Mouse (Mus musculus): ENCODE data around the gene Cnmd. TPM values are rescaled to one million over a fixed set of nuclear protein-coding genes. Genes with fewer than 3 reads are reported as not detected.

Gene Cnmd
- polyA plus RNA-seq, 1 experiment, result not detected

DNA sequence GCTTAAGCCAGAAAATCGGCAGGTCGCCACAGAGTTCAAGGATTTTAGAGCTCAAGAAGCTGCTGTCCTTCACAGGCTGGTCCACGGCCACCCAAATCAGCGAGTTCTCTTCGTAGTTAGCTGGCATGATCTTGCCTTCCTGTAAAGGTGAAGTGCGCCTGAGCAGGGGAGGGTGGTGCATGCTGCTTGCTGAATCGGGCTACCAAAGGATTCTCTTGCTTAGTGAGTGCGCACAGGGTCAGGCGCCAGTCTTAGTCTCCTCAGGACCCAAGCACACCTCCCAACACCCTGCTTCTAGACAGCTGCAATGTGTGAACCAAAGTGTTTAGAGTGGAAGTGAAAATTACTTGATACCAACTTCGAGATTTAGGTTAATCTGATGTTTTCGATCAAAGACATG lies 16.6 kb downstream of the Cnmd start:
- DNase-seq (ENCODE audit: low read depth in 1 of 2, low spot score in 2 of 2), result no peak
- Histone ChIP-seq H3K4me3 (ENCODE audit: extremely low read depth, insufficient read depth, insufficient read length) (no peak overlapping the region), H3K27ac (ENCODE audit: insufficient read depth, low read length) (no peak overlapping the region), H3K4me1 (ENCODE audit: control insufficient read depth, insufficient read depth, insufficient read length) (no peaks in the 10 kb centered on the region), H3K27me3 (ENCODE audit: control insufficient read depth, insufficient read depth, low read length) (no peaks in the 10 kb centered on the region), H3K36me3 (ENCODE audit: control insufficient read depth, insufficient read depth, low read length) (no peaks in the 10 kb centered on the region)
- no peak for TF ChIP-seq CTCF (IDR thresholded peaks at IDR 0.05; ENCODE audit: extremely low read depth, insufficient read depth, insufficient read length, insufficient replicate concordance)
- no peak for TF ChIP-seq POLR2A (IDR thresholded peaks at IDR 0.05; ENCODE audit: low read depth, low read length)
- 38% methylated on average over 11 of the region's 11 CpGs for WGBS

DNA sequence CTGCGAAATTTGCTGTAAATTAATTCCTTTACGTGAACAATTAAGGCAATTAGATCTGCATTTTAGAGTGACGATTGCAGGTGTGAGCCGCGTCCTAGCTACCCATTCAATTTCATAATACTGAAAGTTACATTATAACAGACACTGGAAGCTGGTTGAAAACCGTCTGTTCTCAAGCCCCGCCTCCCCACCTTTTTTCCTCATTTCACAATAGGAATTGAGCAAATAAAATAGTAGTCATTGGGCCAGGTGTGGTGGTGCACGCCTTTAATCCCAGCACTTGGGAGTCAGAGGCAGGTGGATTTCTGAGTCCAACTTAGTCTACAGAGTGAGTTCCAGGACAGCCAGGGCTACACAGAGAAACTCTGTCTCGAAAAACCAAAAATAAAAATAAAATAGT lies 19.9 kb downstream of the Cnmd start:
- DNase-seq (ENCODE audit: low read depth in 1 of 2, low spot score in 2 of 2), result no peak
- Histone ChIP-seq H3K27ac (ENCODE audit: insufficient read depth, low read length) (no peak overlapping the region), H3K36me3 (ENCODE audit: control insufficient read depth, insufficient read depth, low read length) (no peaks in the 10 kb centered on the region), H3K4me1 (ENCODE audit: control insufficient read depth, insufficient read depth, insufficient read length) (no peaks in the 10 kb centered on the region), H3K27me3 (ENCODE audit: control insufficient read depth, insufficient read depth, low read length) (no peaks in the 10 kb centered on the region), H3K4me3 (ENCODE audit: extremely low read depth, insufficient read depth, insufficient read length) (no peak overlapping the region)
- no peak for TF ChIP-seq POLR2A (IDR thresholded peaks at IDR 0.05; ENCODE audit: low read depth, low read length)
- TF ChIP-seq CTCF (IDR thresholded peaks at IDR 0.05; ENCODE audit: extremely low read depth, insufficient read depth, insufficient read length, insufficient replicate concordance), result no peak
- WGBS, result 85% methylated on average over 9 of the region's 9 CpGs

DNA sequence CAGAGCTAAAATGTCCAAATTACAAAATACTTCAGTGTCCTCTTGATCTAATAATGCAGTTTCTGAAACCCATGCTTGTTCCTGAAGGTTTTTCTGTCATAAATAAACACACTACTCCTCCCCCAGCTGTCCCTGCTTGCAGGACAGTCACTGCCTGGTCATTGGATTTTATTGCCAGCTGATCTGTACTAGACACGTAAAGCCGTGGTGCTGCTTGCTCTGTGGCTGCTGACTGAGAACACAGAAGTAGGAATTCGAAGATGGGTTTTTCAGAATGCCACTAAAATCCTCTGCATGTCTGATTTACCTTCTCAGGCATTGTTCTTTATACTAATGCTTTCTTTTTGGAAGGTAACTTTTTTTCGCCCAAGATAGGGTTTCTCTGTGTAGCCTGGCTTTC lies 25.2 kb downstream of the Cnmd start:
- DNase-seq (ENCODE audit: low read depth in 1 of 2, low spot score in 2 of 2), result no peak
- 84% methylated on average over 4 of the region's 4 CpGs for WGBS
- no peak overlapping the region for H3K27ac ChIP-seq (ENCODE audit: insufficient read depth, low read length)
- H3K36me3 ChIP-seq (ENCODE audit: control insufficient read depth, insufficient read depth, low read length), result no peaks in the 10 kb centered on the region
- no peak overlapping the region for H3K4me3 ChIP-seq (ENCODE audit: extremely low read depth, insufficient read depth, insufficient read length)
- TF ChIP-seq CTCF (IDR thresholded peaks at IDR 0.05; ENCODE audit: extremely low read depth, insufficient read depth, insufficient read length, insufficient replicate concordance) (no peak), POLR2A (IDR thresholded peaks at IDR 0.05; ENCODE audit: low read depth, low read length) (no peak)
- no peaks in the 10 kb centered on the region for H3K27me3 ChIP-seq (ENCODE audit: control insufficient read depth, insufficient read depth, low read length)
- H3K4me1 ChIP-seq (ENCODE audit: control insufficient read depth, insufficient read depth, insufficient read length), result no peaks in the 10 kb centered on the region

DNA sequence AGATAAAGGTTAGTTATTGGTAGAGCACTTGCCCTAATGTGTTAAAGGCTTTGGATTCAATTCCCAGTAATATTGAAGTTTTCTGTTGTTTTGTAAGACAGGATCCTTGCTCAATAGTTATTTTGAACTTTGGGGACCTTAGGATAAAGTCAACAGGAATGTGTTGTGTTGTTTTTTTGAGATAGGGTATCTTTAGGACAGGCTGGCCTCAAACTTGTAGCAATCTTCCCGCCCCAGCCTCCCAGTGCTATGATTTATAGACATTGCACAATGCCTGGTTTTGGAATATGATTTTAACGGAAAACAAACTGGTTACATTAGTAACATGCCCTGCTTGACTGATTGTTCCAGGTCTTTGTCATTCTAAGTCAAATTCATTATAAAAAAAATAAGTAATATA lies 28.8 kb downstream of the Cnmd start:
- no peak for DNase-seq (ENCODE audit: low read depth in 1 of 2, low spot score in 2 of 2)
- Histone ChIP-seq H3K4me1 (ENCODE audit: control insufficient read depth, insufficient read depth, insufficient read length) (no peaks in the 10 kb centered on the region), H3K36me3 (ENCODE audit: control insufficient read depth, insufficient read depth, low read length) (peaks cover 6% of the 10 kb centered on the region), H3K27ac (ENCODE audit: insufficient read depth, low read length) (no peak overlapping the region), H3K27me3 (ENCODE audit: control insufficient read depth, insufficient read depth, low read length) (no peaks in the 10 kb centered on the region), H3K4me3 (ENCODE audit: extremely low read depth, insufficient read depth, insufficient read length) (no peak overlapping the region)
- WGBS, result 93% methylated on average over 2 of the region's 2 CpGs
- TF ChIP-seq CTCF (IDR thresholded peaks at IDR 0.05; ENCODE audit: extremely low read depth, insufficient read depth, insufficient read length, insufficient replicate concordance) (no peak), POLR2A (IDR thresholded peaks at IDR 0.05; ENCODE audit: low read depth, low read length) (no peak)

DNA sequence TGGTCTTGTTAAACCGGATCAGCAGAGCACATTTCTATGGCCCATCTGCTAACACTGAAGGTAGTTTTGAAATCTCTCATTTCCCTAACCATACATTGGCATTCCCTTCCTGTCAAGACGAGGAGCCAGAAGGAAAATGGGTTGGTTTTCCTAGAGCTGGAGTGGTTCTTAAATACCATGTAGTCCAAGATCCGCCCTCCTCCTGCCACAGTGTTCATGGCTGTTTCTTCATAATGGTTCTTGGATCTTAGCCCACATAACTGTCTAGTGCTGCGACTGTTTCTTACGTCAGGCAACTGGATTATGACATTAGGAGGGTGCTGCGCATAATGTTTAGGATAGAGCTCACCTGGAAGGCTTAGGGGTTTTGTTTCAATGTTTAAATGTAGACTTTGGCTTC lies 29.6 kb downstream of the Cnmd start:
- Histone ChIP-seq H3K4me3 (ENCODE audit: extremely low read depth, insufficient read depth, insufficient read length) (no peak overlapping the region), H3K27ac (ENCODE audit: insufficient read depth, low read length) (no peak overlapping the region), H3K4me1 (ENCODE audit: control insufficient read depth, insufficient read depth, insufficient read length) (no peaks in the 10 kb centered on the region), H3K27me3 (ENCODE audit: control insufficient read depth, insufficient read depth, low read length) (no peaks in the 10 kb centered on the region), H3K36me3 (ENCODE audit: control insufficient read depth, insufficient read depth, low read length) (peaks cover 8% of the 10 kb centered on the region)
- DNase-seq (ENCODE audit: low read depth in 1 of 2, low spot score in 2 of 2), result no peak
- TF ChIP-seq POLR2A (IDR thresholded peaks at IDR 0.05; ENCODE audit: low read depth, low read length), result no peak
- no peak for TF ChIP-seq CTCF (IDR thresholded peaks at IDR 0.05; ENCODE audit: extremely low read depth, insufficient read depth, insufficient read length, insufficient replicate concordance)
- 93% methylated on average over 6 of the region's 6 CpGs for WGBS

DNA sequence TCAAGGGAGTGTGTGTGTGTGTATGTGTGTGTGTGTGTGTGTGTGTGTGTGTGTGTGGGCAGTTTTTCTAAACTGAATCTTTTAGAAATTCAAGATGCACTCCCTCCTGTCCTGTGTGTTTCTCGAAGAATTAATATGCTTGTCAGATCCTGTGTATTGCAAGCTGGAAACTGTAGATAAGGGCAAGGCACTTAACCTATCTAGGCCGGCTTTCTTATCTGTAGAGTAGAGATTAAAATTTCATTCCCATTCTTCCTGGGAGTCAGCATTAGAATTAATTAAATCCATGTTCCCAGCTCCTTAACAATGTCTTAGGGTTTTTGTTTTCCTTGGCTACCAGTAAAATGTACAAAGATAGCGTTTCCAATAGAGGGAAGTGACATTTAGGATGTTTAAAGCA lies 40.8 kb downstream of the Cnmd start:
- no peak for DNase-seq (ENCODE audit: low read depth in 1 of 2, low spot score in 2 of 2)
- no peak overlapping the region for H3K27ac ChIP-seq (ENCODE audit: insufficient read depth, low read length)
- no peak overlapping the region for H3K4me3 ChIP-seq (ENCODE audit: extremely low read depth, insufficient read depth, insufficient read length)
- H3K27me3 ChIP-seq (ENCODE audit: control insufficient read depth, insufficient read depth, low read length), result no peaks in the 10 kb centered on the region
- no peaks in the 10 kb centered on the region for H3K4me1 ChIP-seq (ENCODE audit: control insufficient read depth, insufficient read depth, insufficient read length)
- WGBS, result 80% methylated on average over 3 of the region's 3 CpGs
- H3K36me3 ChIP-seq (ENCODE audit: control insufficient read depth, insufficient read depth, low read length), result peaks cover 26% of the 10 kb centered on the region
- TF ChIP-seq POLR2A (IDR thresholded peaks at IDR 0.05; ENCODE audit: low read depth, low read length) (no peak), CTCF (IDR thresholded peaks at IDR 0.05; ENCODE audit: extremely low read depth, insufficient read depth, insufficient read length, insufficient replicate concordance) (no peak)

DNA sequence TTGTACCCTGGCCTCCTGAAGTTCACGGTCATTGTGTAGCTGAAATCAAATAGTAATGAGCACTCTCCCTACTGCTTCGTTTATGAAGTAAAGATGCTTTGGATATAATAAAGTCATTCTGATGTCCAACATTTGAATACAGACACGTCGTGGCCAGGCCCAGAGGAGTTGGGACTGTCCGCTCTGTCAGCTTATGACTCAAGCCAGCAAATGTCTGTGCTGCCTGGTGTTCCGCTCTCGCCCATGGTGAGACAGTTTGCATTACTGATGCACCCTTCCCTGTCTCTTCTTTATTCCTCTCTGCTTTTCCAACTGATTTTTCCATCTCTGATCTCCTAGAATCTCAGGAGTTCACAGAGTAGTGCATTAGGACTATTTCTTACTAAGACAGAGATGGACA lies 42.2 kb downstream of the Cnmd start:
- no peaks in the 10 kb centered on the region for H3K27me3 ChIP-seq (ENCODE audit: control insufficient read depth, insufficient read depth, low read length)

More for the DNA sequence above, 42.2 kb downstream of the Cnmd start:
- no peak for DNase-seq (ENCODE audit: low read depth in 1 of 2, low spot score in 2 of 2)
- Histone ChIP-seq H3K27ac (ENCODE audit: insufficient read depth, low read length) (no peak overlapping the region), H3K36me3 (ENCODE audit: control insufficient read depth, insufficient read depth, low read length) (peaks cover 16% of the 10 kb centered on the region), H3K4me3 (ENCODE audit: extremely low read depth, insufficient read depth, insufficient read length) (no peak overlapping the region), H3K4me1 (ENCODE audit: control insufficient read depth, insufficient read depth, insufficient read length) (no peaks in the 10 kb centered on the region)
- no peak for TF ChIP-seq CTCF (IDR thresholded peaks at IDR 0.05; ENCODE audit: extremely low read depth, insufficient read depth, insufficient read length, insufficient replicate concordance)
- TF ChIP-seq POLR2A (IDR thresholded peaks at IDR 0.05; ENCODE audit: low read depth, low read length), result no peak
- 87% methylated on average over 7 of the region's 7 CpGs for WGBS
